Mouse (Mus musculus): ENCODE measurements around the gene Gm49368.
"Not testable (repeated sequence)": the region's sequence is repeated elsewhere in the genome, so short reads cannot be mapped to it uniquely, and the experiment has no call there.

Gm49368 gene

DNA sequence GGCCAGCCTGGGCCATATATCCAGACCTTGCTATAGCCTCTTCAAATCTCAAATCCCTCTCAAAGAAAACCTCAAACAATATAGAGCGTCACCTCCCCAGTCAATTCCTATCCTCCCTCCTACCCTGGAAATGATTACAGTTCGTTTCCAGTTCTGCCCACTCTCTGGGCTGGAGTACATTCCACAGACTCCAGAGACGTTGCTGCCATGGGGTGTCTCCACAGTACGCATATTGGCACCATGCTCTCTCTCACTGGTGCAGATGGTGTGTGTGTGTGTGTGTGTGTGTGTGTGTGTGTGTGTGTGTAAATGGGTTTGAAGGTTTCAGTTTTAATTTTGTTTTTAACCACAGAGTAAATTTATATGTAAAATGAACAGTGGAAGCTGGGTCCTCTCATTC lies 42.8 kb downstream of the Gm49368 start:
- POLR2A ChIA-PET = interaction anchor here in 1 of 4 experiments (0.6 kb wide), 1 partner anchor 138 kb away, joined by 5 read pairs; no protein-coding TSS in a partner anchor
- CTCF ChIA-PET = interaction anchor here in 1 of 4 experiments (0.6 kb wide), 1 partner anchor 165 kb away, joined by 3 read pairs; no protein-coding TSS in a partner anchor

DNA sequence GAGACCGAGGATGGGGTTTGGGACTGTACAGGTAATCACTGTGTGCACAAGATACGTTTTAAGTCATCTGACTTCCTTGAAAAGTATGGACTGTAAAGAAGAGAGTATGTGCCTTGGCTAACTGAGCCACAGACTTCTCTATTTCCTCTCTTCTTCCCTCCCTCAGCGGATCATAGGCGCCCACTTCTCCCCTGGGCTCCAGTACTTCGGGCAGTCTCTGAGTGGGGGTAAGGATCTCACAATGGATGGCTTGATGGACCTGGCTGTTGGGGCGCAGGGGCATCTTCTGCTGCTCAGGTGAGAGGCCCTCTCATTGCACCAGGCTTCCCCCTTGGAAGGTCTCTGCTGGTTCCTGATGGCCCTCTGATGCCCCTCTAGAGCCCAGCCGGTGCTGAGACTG lies 45.0 kb downstream of the Gm49368 start:
- ChIA-PET CTCF (no interaction called here), POLR2A (interaction anchor here in 1 of 4 experiments (0.7 kb wide), 1 partner anchor 381 kb away, joined by 4 read pairs; no protein-coding TSS in a partner anchor)

DNA sequence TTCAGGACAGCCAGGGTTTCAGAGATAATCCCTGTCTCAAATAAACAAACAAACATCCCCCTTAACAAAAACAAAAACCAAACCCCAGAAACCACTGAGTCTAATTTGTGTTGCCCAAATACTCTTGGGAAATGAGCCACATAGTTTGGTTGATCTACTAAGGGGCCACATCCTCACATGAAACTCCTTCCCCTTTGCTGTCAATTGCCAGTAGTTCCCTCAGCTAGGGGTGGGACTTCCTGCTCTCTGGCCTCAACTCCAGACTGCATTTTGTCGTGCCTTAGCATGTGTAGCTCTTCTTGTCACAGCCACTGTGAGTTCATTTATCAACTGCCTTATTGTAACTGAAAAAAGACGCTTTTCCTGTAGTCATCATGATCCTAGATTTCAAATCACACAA lies 47.8 kb downstream of the Gm49368 start:
- ChIA-PET POLR2A (no interaction called here), CTCF (no interaction called here)

DNA sequence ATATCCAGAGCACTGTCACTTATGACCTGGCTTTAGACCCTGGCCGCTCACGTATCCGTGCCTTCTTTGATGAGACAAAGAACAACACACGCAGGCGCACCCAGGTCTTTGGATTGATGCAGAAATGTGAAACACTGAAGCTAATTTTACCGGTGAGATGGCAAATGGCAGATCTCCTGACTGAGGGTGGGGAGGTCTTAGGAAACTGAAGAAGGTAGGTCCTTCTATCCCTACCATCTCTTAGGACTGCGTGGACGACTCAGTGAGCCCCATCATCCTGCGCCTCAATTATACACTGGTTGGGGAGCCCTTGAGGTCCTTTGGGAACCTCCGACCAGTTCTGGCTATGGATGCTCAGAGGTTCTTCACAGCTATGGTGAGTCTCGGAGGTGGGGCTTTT lies 49.6 kb downstream of the Gm49368 start:
- ChIA-PET CTCF (no interaction called here), POLR2A (no interaction called here)

DNA sequence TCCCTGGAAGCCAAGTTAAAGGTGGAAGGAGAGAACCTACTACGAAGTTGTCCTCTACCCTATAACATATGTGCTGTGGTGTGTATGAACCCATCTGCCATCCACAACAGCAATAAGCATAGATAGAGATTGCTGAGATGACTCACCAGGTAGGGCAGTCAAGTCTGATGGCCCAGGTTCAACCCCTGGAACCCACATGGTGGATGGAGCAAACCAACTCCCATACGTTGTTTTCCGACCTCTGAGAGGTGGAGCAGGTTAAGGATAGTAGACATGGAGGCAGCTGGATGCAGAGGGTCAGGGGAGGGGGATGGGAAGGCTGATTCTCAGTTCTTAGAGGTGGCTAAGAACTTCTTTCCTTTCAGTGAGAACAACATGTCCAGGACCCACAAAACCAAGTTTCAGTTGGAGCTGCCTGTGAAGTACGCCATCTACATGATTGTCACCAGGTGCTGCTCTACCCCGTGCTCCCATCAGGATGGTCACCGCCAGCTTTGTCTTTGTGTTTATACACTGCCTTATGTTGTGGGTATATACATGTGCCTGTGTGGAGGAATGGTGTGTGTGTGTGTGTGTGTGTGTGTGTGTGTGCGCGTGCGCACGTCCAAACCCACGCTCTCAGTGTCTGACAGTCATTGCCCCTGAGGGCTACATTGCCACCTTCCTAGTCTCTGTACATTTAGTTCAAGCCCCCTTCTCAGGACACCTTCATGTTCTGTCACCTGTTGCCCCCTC lies 52.1 kb downstream of the Gm49368 start:
- CTCF ChIA-PET = no interaction called here
- POLR2A ChIA-PET = no interaction called here

DNA sequence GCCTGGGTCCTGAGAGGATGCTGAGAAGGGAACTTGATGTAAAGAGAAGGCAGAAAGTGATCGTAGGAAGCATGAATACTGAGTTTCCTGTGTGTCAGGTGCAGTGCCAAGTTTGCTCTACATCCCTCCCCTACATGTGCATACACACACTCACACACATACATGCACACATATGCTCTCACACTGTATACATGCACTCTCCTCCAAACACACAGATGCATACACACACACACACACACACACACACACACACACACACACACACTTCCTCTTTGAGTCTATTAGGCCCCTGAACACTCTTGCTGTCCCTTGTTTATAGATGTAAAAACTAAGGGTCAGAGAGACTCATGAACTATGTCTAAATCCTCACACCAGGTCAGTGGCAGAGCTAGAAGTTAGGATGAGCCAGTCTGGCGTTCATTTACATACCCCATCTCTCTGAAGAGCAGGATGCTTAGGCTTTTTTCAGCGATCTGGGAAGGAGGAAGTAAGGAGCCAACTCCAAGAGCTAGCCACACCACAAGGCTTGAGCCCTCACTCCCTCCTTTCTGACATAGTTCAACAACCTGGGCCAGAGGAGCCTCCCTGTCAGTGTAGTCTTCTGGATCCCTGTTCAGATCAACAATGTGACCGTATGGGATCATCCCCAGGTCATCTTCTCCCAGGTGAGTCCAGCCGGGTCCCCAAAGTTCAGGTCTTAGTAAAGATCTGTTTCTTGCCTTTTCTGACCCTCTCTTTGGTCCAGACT lies 52.9 kb downstream of the Gm49368 start:
- POLR2A ChIA-PET = no interaction called here

DNA sequence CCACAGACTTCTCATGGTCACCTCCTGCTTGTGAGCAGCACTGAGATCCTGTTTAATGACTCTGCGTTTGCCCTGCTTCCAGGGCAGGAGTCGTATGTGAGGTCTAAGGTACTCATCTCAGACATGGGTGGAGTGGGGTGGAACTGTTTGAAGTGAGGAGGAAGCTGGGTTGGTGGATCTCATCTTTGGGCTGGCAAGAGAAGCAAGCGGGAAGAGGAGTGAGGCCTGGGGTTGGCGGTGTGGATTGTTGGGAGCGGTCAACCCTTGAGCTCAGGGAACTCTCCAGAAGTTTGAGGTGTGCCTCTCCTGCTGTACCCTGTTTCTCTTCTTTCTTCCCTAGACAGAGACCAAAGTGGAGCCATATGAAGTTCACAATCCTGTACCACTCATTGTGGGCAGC lies 53.9 kb downstream of the Gm49368 start:
- ChIA-PET POLR2A (no interaction called here), CTCF (no interaction called here)

More for the DNA sequence above, 52.9 kb downstream of the Gm49368 start:
- CTCF ChIA-PET = no interaction called here

DNA sequence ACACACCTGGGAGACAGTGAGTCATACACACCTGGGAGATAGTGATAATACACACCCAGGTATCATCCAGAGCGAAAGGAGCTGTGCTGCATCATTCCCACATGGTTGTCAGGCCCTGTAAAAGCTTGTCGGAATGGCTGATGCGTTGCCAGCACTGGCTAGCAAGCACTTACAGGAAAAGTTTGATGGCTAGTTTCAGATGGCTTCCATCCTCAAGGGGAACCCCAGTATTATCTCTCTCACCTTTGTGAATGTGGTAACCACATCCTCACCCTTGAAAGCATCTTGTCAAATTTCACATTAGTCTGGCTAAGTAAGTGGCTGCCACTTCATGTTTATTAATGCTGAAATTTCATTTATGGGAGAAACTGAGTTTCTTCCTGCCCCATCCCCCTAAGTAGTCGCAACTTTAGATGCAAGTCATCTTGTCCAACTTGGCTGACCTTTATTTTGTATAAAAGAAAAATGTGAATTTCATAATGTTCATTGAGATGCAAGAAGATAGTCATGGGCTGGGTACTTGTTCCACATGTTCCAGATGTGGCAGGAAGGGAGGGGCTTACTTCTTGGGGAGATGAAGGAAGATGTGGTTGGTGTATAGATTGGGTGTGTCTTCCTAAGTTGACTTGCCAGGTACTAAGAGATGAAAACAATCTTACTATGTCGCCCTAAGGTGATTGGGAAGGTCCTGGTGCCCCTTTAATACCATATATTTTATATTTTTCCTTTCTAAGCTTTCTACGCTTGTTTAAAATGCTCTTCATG lies 57.4 kb downstream of the Gm49368 start:
- ChIA-PET CTCF (no interaction called here), POLR2A (no interaction called here)

DNA sequence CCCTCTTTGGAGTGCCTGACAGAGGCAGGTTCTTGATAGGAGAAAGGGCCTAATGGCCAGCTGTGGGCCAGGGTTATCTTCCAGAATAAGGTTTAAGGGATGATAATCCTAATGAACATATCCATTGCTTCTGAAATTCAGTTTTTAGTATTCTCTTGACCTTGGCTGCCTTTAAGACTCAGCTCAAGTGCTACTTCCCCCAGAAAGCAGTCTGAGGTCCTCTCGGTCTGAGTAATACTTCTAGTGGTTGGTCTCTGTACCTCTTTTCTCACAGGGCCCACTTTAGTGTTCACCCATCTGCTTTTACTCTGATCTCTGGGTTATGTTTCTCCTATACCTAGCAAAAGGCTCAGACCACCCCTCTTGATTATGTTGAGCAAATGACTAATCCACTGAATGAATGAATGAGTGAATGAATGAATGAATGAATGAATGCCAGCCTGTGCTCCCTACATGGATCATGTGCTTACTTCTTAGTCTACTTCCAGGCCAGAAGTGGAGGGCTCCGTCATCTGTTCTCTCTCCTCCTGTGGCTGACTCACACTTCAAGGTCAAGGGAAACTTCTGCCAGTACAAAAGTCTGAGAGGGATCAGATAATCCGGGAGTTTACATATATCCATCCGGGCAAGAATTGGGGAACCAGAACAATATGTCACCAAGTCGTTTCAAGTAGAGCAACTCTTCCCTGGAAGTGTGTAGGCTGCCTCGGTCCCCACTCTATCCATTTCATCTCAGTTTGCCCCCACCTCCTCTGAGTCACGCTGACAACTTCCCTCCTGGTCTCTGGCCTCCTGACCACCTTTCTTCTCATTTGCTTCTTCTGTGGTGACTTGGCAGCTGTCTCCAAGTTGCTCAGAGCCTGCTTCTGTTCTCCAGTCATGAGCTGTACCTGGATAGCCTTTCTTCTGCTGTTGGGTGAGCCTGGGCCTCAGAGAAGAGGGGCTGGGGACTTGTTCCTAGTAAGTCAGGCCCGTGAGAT lies 66.5 kb downstream of the Gm49368 start, which contains the start of gene Itgax:
Gene Itgax, plus strand, starts transcription at position 807 of the 980 bp plus-strand sequence.
- POLR2A ChIA-PET = no interaction called here

DNA sequence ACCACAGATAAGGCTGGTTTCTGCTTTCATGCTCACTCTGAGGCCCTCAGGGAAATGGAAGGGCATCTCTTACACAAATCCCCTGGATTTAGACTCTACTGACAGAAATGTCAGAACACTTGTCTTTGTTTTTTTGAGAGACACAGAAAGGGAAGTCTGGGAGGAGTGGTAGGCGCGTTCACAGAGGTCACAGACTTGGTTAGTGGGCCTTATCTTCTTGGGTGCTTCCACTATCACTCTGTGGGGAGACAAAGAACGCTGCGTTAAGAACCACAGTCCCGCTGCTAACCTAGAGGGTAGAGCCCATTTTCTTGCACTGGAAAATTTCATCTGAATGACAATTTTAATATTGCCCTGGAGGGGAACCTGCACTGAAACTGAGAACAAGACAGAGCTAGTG lies 69.7 kb downstream of the Gm49368 start:
- ChIA-PET POLR2A (no interaction called here), CTCF (no interaction called here)

More for the DNA sequence above, 66.5 kb downstream of the Gm49368 start, which contains the start of gene Itgax:
- CTCF ChIA-PET = no interaction called here

DNA sequence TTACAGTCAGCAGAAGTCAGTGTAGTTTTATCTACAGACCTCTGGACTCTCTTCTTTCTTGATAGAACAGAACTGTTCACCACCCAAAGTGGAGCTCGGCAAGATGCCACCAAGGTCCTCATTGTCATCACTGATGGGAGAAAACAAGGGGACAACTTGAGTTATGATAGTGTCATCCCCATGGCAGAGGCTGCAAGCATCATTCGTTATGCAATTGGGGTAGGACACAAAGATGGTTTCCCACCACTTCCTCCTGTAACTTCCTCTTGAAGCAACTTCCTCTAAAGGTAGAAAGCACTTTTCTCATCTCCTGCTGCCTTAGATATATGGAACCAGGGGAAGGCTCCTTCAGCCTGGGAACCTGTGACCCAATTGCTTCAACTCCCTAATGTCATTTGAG lies 71.1 kb downstream of the Gm49368 start:
- CTCF ChIA-PET = no interaction called here
- POLR2A ChIA-PET = no interaction called here

DNA sequence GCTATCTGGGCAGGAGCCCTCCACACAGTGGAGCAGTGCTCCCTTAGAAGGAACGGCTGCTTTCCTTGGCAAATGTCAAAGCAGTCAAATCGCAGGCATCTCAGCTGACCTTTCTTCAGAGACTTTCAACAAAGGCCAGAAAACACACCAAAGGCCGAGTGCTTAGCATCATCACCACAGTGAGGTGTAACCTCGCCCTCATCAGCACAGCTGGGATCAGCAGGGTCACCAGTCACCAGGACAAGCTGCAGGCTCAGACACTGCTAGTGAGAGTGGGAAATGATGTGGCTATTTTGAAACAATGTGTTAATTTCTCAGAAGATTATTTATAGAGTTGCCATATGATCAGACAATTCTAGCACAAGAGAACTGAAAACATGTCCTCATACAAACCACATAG lies 74.4 kb downstream of the Gm49368 start:
- ChIA-PET CTCF (no interaction called here), POLR2A (no interaction called here)

DNA sequence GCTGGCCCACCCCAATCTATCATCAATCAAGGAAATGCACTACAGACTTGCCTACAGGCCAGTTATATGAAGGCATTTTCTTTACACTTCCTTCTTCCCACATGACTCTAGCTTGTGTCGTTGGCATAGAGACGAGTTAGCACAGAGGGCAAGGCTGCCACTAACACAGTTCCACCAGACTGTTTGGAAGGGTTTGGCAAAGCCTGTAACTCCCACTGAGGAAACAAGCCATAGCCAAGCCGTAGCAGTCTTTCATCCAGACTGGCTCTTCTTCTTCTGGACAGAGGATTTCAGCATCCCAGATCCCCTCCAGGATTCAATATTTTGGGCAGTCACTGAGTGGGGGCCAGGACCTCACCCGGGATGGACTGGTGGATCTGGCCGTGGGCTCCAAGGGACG lies 77.1 kb downstream of the Gm49368 start:
- ChIA-PET POLR2A (no interaction called here), CTCF (no interaction called here)

DNA sequence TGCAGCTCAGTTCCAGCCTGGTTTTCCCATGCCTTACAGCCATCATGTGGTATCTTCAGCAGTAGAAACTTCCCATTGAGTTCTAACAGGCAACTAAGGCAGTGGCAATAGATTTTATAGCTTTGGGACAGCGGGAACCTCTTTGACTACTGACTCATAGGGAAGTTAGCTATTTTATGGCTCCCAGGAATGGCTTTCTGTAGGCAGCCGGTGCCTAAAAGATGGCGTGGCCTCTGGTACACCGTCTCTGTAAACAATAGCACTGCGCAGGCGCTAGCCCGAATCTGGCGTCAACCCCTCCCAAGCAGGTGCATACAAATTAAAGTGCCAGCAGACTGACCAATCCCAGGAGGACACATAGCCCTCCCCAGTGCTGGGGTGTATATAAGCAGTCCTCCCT lies 88.5 kb downstream of the Gm49368 start:
- ChIA-PET CTCF (no interaction called here), POLR2A (interaction anchor here in 1 of 4 experiments (1.3 kb wide), 1 partner anchor 14 kb away, joined by 3 read pairs; no protein-coding TSS in a partner anchor)

DNA sequence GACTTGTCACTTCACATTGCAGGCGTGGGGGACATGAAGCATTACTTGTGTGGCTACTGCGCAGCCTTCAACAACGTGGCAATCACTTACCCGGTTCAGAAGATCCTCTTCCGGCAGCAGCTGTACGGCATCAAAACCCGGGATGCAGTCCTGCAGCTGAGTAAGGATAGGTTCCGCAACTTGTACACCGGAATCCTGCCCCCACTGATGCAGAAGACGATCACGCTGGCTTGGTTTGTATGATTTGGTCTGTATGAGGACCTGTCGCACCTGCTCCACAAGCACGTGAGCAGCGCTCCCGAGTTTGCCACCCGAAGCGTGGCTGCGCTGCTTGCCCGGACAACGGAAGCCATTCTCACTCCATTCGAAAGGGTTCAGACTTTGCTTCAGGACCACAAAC lies 91.6 kb downstream of the Gm49368 start, which contains the start of gene Itgad:
Gene Itgad, plus strand, starts transcription at position 301 of the 400 bp plus-strand sequence.
- ChIA-PET POLR2A (interaction anchor here in 1 of 4 experiments (0.5 kb wide), 1 partner anchor 391 kb away, joined by 3 read pairs; no protein-coding TSS in a partner anchor), CTCF (no interaction called here)

DNA sequence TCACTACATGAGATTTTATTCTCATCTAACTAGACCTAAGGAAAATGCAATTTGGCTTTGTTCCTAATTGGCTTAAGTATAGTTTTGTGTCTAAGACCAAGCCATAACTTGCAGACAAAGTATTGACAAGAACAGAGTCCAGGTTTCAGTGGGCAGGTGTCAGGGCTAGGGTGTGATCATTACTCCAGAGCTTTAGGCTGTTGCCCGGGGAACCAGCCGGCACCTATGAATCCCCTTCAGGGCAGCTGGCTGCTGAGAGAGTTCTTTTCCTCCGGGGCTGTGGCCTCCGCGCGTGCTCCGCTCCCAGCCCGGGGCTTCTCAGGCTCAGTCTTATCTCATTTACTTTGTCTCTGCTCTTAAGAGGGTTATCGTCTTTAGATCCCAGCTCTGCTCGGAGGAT lies 92.4 kb downstream of the Gm49368 start:
- CTCF ChIA-PET = no interaction called here
- POLR2A ChIA-PET = interaction anchor here in 2 of 4 experiments (0.6 to 1.4 kb wide), 2 partner anchors 11 to 67 kb away, joined by 3 to 4 read pairs; no protein-coding TSS in a partner anchor

DNA sequence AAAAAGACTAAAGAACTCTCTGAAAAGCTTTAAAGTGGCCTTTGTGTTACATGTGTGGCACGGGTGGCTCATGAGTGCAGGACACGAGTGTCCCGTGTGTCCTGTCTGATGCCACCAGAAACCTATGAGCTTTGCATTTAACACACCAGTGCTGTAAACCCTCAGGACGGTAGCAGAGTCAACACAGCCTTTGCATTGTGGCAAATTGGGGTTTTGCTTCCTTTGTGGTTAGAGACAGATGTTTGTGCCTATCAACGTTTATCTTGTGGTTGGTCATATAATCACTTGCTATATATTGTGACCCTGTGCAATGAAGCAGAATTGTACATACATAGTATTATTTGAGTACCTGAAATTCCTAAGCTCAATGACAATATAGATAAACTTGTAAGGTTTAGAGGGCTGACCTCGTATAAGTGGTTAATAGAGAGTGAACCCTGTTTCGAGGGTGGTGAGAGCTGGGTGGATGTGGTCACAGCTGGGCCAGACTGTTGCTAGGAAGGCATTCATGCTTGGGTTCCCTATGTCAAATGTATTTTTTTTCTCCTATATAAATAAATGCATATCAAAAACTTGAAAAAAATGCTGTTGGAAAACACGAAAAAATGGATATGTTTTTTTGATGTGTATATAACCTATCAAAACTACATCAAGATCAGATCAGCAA lies 96.3 kb downstream of the Gm49368 start:
- CTCF ChIA-PET, POLR2A ChIA-PET: not testable (repeated sequence)

DNA sequence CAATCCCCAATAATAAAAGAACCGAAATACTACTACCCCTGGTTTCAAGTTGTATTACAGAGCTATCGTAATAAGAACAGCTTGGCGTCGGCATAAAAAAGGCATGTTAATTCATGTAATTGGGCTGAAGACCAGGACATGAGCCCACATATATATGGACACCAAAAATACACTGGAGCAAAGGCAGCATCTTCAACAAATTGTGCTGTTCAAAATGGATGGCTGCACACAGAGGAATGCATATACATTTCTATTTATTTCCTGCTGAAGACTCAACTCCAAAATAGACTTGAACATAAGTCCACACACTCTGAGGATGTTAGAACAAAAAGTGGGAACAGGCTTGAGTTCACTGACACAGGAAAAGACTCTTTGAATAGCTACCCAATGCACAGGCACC lies 101.5 kb downstream of the Gm49368 start:
- ChIA-PET POLR2A (interaction anchor here in 1 of 4 experiments (1.2 kb wide), 1 partner anchor 13 kb away, joined by 3 read pairs; no protein-coding TSS in a partner anchor), CTCF (no interaction called here)
